Mouse (Mus musculus): ENCODE results near the gene Cplane1. TPM values are rescaled to one million over a fixed set of nuclear protein-coding genes. Genes with fewer than 3 reads are reported as not detected.
A peak's percentile ranks its signal among the peaks of the same experiment; 100 is the strongest.
"Not testable (repeated sequence)": the region's sequence is repeated elsewhere in the genome, so short reads cannot be mapped to it uniquely, and the experiment has no call there.

The Cplane1 gene
- polyA plus RNA-seq, 1 experiment from 2014 or later: 19.3 TPM

DNA sequence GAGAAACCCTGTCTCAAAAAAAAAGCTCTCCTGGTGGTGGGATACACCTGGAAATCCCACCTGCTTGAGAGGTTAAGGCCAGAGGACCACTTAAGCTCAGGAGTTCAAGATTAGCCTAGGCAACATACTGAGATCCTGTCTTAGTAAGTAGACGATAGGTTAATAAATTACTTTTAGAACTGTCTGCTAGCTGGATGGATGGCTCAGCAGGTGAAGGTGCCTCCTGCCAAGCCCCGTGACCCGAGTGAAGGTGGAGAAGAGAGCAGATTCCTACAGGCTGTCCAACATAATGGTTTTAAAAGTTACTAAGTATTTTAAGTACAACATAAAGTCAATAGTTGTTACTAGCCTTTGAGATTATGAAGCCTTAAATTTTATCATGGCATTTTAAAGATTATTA, 97.0 kb downstream of the Cplane1 start:
- H3K27ac ChIP-seq: no peak overlapping the region
- 87% methylated on average over 3 of the region's 3 CpGs for WGBS
- ATAC-seq (ENCODE audit: low FRiP score): no peak
- H3K9me3 ChIP-seq (replicated peaks): no peaks in the 10 kb centered on the region
- no peaks in the 10 kb centered on the region for H3K4me1 ChIP-seq
- no peak overlapping the region for H3K4me2 ChIP-seq (replicated peaks)
- H3K4me3 ChIP-seq: no peak overlapping the region
- H3K27me3 ChIP-seq: no peaks in the 10 kb centered on the region
- no peak overlapping the region for H3K9ac ChIP-seq
- H3K36me3 ChIP-seq: peaks cover 84% of the 10 kb centered on the region

DNA sequence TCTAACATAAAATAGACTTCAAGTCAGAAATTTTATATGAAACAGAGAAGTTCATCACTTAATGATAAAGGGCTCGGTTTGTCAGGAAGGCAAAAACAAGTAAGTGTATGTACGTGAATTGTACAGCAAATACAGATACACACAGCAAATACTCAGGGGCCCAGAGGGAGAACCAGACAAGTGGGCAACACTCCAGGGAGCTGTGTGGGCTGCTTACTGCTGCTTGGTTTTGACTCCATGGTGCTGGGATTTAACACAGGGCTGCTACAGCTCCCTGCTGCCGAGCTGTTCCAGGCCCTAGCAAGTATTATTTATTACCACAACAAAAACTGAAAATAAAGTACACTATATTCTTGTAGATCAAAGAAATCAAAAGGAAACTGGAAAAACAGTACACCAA, 98.3 kb downstream of the Cplane1 start:
- no peak for ATAC-seq (ENCODE audit: low FRiP score)
- Histone ChIP-seq H3K27me3 (no peaks in the 10 kb centered on the region), H3K4me1 (no peaks in the 10 kb centered on the region), H3K4me3 (no peak overlapping the region), H3K27ac (no peak overlapping the region), H3K4me2 (replicated peaks) (no peak overlapping the region), H3K36me3 (peaks cover 90% of the 10 kb centered on the region), H3K9me3 (replicated peaks) (no peaks in the 10 kb centered on the region), H3K9ac (no peak overlapping the region)
- 94% methylated on average over 3 of the region's 3 CpGs for WGBS

GRCm38 (mm10) chr15:8268231-8268630, 99.3 kb downstream of the Cplane1 start:
- Histone ChIP-seq H3K4me1 (no peaks in the 10 kb centered on the region), H3K9me3 (replicated peaks) (no peaks in the 10 kb centered on the region), H3K36me3 (peaks cover 88% of the 10 kb centered on the region), H3K4me3 (no peak overlapping the region), H3K4me2 (replicated peaks) (no peak overlapping the region), H3K27ac (no peak overlapping the region), H3K27me3 (no peaks in the 10 kb centered on the region), H3K9ac (no peak overlapping the region)
- no peak for ATAC-seq (ENCODE audit: low FRiP score)
- WGBS: 89% methylated on average over 8 of the region's 8 CpGs

DNA sequence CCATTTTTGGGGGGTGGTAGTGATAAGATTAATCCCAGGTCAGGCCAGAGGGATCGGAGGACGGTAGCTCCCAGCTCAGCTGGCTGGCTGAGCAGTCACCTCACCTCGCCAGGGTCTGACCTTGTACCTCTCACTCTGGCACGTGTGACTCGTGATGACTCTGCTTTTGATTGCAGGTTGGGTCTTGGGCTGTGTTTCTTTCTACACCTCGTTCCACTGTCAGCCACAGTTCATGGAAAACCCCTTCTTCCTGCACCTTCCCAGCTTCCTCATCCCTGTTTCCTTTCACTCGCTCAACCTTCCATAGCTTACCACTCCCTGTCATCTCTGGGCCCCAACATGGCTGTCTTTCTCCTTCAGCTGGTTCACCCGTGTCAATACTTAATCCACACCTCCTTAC, 103.0 kb downstream of the Cplane1 start:
- WGBS: 92% methylated on average over 8 of the region's 8 CpGs
- Histone ChIP-seq H3K4me3 (no peak overlapping the region), H3K27me3 (no peaks in the 10 kb centered on the region), H3K36me3 (peaks cover 73% of the 10 kb centered on the region), H3K9me3 (replicated peaks) (0 out of 2 replicates have a peak, but pooled peaks cover 4% of the 10 kb centered on the region), H3K4me2 (replicated peaks) (no peak overlapping the region), H3K27ac (no peak overlapping the region), H3K4me1 (no peaks in the 10 kb centered on the region), H3K9ac (no peak overlapping the region)
- ATAC-seq (ENCODE audit: low FRiP score): no peak

- not testable (repeated sequence) for ATAC-seq (ENCODE audit: low FRiP score); H3K4me3 ChIP-seq; H3K9me3 ChIP-seq (replicated peaks); H3K27ac ChIP-seq; H3K4me1 ChIP-seq; H3K9ac ChIP-seq; H3K27me3 ChIP-seq; H3K4me2 ChIP-seq (replicated peaks)
- WGBS: 92% methylated on average over 4 of the region's 4 CpGs
- H3K36me3 ChIP-seq: peaks cover 17% of the 10 kb centered on the region
Measured at GRCm38 (mm10) chr15:8277916-8278315, 109.0 kb downstream of the Cplane1 start.

DNA sequence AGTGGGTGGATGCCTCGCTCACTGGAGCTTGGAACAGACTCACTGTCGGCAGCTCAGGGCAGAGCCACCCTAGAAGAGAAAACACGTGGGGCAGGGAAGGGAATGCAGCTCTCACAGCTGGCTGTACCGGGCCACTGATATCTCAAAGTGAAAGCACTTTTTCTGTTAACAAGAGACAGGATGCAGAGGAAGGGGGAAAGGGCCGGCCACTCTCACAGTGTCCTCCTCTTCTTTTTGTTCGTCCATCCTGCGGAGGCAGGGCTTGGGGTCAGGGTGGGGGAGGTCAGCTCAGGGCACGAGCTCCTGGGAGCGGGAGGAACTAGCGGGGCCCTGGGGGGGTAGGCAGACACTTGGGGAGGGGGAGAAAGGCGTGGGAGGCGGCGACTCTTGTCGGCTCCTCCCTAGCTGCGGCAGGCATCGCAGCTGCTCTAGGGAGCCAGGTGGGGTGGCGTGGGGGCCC, 110.4 kb downstream of the Cplane1 start:
- no peak for ATAC-seq (ENCODE audit: low FRiP score)
- Histone ChIP-seq H3K9me3 (replicated peaks) (0 out of 2 replicates have a peak, but pooled peaks cover 4% of the 10 kb centered on the region), H3K9ac (peak overlapping the region; percentile 51; the same call in 1 of the 2 replicates)

DNA sequence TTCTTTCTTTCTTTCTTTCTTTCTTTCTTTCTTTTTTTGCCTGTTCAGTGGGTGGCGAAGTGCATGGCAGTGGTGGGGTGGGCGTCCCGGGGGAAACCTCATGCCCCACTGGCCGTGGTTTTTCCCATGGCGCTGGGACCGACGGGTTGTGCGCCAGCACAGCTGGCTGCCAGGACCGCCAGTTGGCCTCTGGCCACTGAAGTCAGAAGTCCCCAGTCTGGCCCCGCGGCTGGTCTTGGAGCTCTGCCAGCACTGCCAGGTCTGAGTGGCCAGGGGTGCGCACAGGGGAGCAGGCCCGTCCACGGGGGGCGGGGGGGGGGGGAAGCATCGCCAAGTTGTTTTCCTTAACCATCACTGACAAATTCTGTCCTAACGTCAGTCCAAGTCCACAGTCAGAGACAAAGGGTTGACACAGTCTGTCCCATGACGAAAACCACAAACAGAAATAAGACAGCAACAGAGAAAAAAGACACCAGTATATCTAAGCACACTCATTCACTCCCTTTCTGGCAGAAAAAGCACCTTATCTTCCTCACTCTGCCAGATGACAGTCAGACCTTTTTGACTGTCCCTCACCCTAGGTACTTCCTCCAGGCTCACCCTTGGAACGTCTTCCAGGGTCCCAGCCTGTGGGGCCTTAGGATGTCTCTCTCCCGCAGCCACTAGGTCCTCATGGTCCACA, 111.2 kb downstream of the Cplane1 start:
- H3K4me2 ChIP-seq (replicated peaks): peak overlapping the region; percentile 54
- H3K27me3 ChIP-seq: no peaks in the 10 kb centered on the region
- no peak overlapping the region for H3K27ac ChIP-seq
- peak; percentile 54 for ATAC-seq (ENCODE audit: low FRiP score)
- H3K4me1 ChIP-seq: peaks cover 2% of the 10 kb centered on the region; the same call in 1 of the 2 replicates
- H3K9me3 ChIP-seq (replicated peaks): 0 out of 2 replicates have a peak, but pooled peaks cover under 1% of the 10 kb centered on the region
- H3K36me3 ChIP-seq: peaks cover 5% of the 10 kb centered on the region; the same call in 1 of the 2 replicates
- peak overlapping the region; percentile 17 for H3K4me3 ChIP-seq
- no peak overlapping the region for H3K9ac ChIP-seq
- 71% methylated on average over 18 of the region's 20 CpGs for WGBS

More for the DNA sequence above, 110.4 kb downstream of the Cplane1 start:
- no peaks in the 10 kb centered on the region for H3K27me3 ChIP-seq
- peaks cover 11% of the 10 kb centered on the region; the same call in 1 of the 2 replicates for H3K36me3 ChIP-seq
- H3K4me3 ChIP-seq: peak overlapping the region; percentile 29
- H3K4me2 ChIP-seq (replicated peaks): peak overlapping the region; percentile 54
- H3K4me1 ChIP-seq: peaks cover 2% of the 10 kb centered on the region; the same call in 1 of the 2 replicates
- WGBS: 39% methylated on average over 16 of the region's 17 CpGs
- no peak overlapping the region for H3K27ac ChIP-seq

- Histone ChIP-seq H3K27me3 (no peaks in the 10 kb centered on the region), H3K4me3 (no peak overlapping the region), H3K4me2 (replicated peaks) (no peak overlapping the region), H3K9me3 (replicated peaks) (no peaks in the 10 kb centered on the region), H3K27ac (no peak overlapping the region), H3K36me3 (no peaks in the 10 kb centered on the region), H3K4me1 (peaks cover 2% of the 10 kb centered on the region; the same call in 1 of the 2 replicates), H3K9ac (no peak overlapping the region)
- WGBS: 82% methylated on average over 7 of the region's 7 CpGs
- ATAC-seq (ENCODE audit: low FRiP score): no peak
Measured at GRCm38 (mm10) chr15:8281701-8282100, 112.8 kb downstream of the Cplane1 start.

DNA sequence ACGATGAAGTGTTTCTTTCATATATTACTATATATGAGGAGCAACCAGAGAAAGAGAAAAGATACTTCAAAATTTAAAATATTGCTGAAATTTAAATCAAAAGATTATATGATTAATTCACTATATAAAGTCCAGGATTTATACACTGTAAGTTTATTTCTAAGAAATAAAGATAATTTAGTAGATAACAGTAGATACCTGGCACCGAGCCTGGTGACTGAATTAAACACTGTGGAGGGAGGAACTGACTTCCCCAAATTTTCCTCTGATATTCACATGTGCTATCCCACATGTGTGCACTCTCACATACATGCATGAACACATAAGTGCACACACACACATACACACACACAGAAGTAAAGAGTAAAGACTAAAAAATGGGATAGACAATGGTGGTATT, 113.2 kb downstream of the Cplane1 start:
- no peaks in the 10 kb centered on the region for H3K9me3 ChIP-seq (replicated peaks)
- WGBS: 93% methylated on average over 2 of the region's 2 CpGs
- no peak overlapping the region for H3K4me2 ChIP-seq (replicated peaks)
- no peak overlapping the region for H3K9ac ChIP-seq
- no peaks in the 10 kb centered on the region for H3K36me3 ChIP-seq
- ATAC-seq (ENCODE audit: low FRiP score): no peak
- H3K4me1 ChIP-seq: peaks cover 2% of the 10 kb centered on the region; the same call in 1 of the 2 replicates
- H3K27me3 ChIP-seq: no peaks in the 10 kb centered on the region
- H3K27ac ChIP-seq: no peak overlapping the region
- H3K4me3 ChIP-seq: no peak overlapping the region

GRCm38 (mm10) chr15:8291251-8291650, 122.3 kb downstream of the Cplane1 start:
- Histone ChIP-seq H3K4me2 (replicated peaks) (no peak overlapping the region), H3K36me3 (peaks cover 48% of the 10 kb centered on the region), H3K4me1 (no peaks in the 10 kb centered on the region), H3K4me3 (no peak overlapping the region), H3K9me3 (replicated peaks) (no peaks in the 10 kb centered on the region), H3K9ac (no peak overlapping the region), H3K27ac (no peak overlapping the region), H3K27me3 (no peaks in the 10 kb centered on the region)
- ATAC-seq (ENCODE audit: low FRiP score): no peak
- whole genome bisulfite sequencing: 93% methylated on average over 14 of the region's 14 CpGs

DNA sequence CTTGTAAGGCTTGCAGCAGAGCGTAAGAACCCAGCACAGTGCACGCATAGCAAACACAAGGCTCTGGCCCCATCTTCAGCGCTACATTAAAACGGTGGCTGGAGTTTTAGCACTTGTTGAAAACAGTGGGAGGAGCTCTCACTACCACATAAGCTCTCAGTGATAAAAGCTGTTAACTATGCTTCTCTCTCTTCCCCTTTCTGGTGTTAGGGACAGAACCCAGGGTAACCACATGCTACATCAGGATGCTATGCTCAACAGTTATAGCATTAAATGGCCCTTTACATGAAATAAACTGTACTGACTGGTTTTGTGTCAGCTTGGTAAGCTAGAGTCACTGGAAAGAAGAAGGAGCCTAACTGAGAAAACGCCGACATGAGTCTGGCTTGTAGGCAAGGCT, 125.2 kb downstream of the Cplane1 start:
- no peak for ATAC-seq (ENCODE audit: low FRiP score)
- H3K27ac ChIP-seq: no peak overlapping the region
- no peaks in the 10 kb centered on the region for H3K4me1 ChIP-seq
- H3K36me3 ChIP-seq: peaks cover 68% of the 10 kb centered on the region
- no peak overlapping the region for H3K4me2 ChIP-seq (replicated peaks)
- no peak overlapping the region for H3K4me3 ChIP-seq
- 91% methylated on average over 6 of the region's 6 CpGs for WGBS
- H3K27me3 ChIP-seq: no peaks in the 10 kb centered on the region
- H3K9me3 ChIP-seq (replicated peaks): no peaks in the 10 kb centered on the region
- H3K9ac ChIP-seq: no peak overlapping the region

DNA sequence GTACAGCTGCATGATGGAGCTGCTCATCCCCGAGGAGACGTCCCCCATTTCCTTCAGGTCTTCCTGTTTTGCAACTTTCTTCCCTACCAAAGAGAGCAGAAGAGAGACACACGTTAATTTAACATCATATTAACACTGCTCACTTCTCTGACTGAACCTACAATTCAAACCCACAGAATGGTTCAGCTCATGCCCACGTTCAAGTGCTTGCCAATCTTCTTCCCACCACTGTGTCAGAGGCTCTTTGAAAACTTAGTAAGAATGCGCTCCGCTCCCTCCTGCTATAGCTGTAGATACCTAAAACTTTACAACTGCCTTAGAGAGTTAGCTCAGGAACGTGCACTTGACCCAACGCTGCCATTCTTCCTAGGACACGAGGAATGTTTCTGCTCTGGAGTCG, 134.0 kb downstream of the Cplane1 start:
- Histone ChIP-seq H3K36me3 (peaks cover 73% of the 10 kb centered on the region), H3K4me2 (replicated peaks) (no peak overlapping the region), H3K27ac (no peak overlapping the region), H3K27me3 (no peaks in the 10 kb centered on the region), H3K4me1 (no peaks in the 10 kb centered on the region), H3K4me3 (no peak overlapping the region), H3K9ac (no peak overlapping the region), H3K9me3 (replicated peaks) (no peaks in the 10 kb centered on the region)
- no peak for ATAC-seq (ENCODE audit: low FRiP score)
- 94% methylated on average over 10 of the region's 10 CpGs for WGBS

GRCm38 (mm10) chr15:8305474-8305873, 136.6 kb downstream of the Cplane1 start:
- Histone ChIP-seq H3K4me2 (replicated peaks) (no peak overlapping the region), H3K4me1 (no peaks in the 10 kb centered on the region), H3K27me3 (no peaks in the 10 kb centered on the region), H3K9me3 (replicated peaks) (no peaks in the 10 kb centered on the region), H3K36me3 (peaks cover 60% of the 10 kb centered on the region), H3K4me3 (no peak overlapping the region), H3K9ac (no peak overlapping the region), H3K27ac (no peak overlapping the region)
- WGBS: 93% methylated on average over 1 of the region's 1 CpGs
- no peak for ATAC-seq (ENCODE audit: low FRiP score)

Data from hindbrain, embryonic 12.5 days (tissue).